Mouse (Mus musculus) CD4-positive helper T cell, adult 2 months (primary cell): ENCODE measurements around the gene Trim14.

ENCODE experiments used
- DNase-seq: peaks from one replicate; pipeline ENCODE4 v3.0.0-alpha.2; 2012; ENCODE audit warnings: low read depth, missing footprints, low spot score

Gene Trim14

DNA sequence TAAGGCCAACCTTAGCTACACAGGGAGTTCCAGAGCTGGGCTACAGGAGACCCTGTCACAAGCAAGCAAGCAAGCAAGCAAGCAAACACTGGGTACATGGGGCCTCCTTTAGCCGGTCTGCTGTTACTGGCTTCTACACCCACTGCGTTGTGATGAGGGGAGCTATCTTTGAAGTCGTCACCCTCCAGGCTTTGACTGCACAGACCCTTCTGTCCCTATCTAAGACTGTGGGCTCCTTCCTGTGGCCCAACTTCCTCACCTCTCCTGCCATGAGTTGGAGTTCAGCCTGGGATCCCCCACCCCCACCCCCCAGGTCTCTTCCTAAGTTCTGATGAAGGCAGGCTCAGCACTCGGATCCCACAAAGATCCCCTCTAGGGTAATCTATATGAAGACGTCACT is 26.1 kb upstream of the Trim14 start:
- no peak for DNase-seq

DNA sequence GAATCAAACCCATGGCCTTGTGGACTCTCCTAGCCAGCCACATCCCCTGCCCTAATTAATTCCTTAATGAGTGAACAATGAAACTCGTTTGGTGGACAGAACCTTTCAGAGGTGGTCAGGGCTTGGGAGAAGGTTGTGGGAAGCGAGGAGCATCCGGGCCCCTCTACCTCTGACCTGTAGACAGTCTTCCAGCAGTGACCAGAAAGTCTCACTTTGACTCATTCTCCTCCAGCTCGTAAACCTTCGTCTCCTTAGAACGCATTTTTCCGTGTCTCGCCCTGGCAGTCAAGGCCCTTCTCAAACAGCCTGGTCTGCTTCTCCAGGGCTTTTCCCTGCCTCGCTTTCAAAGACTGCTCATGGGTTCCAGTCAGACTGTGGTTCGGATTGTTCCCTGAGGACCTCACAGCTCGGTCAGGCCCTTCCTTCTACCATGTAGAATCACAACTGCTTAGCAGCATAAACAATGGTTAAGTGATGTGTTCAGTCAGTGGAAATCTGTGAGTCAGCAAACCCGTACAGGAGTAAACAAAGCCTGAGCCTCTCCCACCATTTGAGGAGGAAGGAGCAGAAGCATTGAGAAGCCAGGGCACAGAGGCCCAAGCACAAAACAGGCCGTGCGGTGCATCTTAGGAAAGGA is 24.2 kb upstream of the Trim14 start:
- peak; percentile 42 for DNase-seq

DNA sequence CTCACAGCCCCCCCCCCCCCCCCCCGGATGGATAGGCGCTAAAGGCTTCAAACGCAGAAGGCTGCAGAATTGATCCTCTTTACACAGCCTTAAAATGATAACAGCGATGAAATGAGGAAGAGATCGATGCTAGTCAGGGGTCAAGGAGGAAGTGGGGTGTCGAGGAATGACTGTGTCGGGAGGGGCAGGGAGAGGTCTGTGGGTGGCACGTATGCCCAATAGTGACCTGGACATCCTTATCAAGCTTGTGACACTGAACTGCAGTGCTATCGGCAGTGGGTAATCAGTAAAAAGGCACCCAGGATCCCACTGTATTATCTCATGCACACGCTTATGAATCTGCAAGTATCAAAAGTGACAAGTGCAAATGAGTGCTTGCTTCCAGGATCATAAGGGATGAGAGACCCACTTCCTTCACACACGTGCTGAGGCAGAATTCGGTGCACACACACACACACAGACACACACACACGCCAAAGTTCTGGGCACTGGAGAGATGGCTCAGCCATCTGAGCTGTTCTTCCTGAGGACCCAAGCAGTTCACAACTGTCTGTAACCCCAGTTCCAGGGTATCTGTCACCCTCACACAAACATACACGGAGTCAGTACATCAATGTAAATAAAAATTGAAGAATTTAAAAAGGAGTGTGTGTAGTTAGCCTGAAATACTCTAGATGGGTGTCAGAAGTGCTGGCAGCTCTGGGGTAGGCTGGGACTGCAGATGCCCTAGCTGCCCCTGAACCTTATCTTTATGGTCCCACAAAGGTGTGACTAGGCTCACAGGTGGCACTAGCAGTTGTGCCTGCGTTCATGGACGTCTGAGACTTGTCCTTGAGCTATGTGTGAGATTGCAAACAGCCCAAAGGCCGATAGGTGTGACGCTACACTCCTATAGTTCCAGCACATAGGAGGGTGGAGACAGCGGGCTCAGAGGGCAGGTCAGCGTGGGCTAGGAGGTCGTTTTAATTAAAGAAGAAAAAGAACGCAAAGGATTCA is 23.0 kb upstream of the Trim14 start:
- no peak for DNase-seq

DNA sequence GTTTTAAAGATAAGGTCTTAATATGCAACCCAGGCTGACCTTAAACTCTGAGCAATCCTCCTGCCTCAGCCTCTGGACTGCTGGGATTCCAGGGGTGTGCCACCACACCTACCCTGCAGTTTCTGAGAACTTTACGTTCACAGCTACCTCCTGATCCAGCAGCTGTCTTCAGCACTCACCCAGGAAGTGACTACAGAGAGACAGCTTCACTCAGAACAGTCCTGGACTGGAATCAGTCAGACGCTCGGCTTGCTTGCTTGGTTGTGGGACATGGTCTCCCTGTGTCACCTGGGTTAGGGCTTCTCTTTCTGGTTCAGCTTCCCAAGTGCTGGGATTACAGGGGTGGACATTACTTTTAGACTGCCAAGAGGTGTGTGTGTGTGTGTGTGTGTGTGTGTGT is 21.0 kb upstream of the Trim14 start:
- no peak for DNase-seq

DNA sequence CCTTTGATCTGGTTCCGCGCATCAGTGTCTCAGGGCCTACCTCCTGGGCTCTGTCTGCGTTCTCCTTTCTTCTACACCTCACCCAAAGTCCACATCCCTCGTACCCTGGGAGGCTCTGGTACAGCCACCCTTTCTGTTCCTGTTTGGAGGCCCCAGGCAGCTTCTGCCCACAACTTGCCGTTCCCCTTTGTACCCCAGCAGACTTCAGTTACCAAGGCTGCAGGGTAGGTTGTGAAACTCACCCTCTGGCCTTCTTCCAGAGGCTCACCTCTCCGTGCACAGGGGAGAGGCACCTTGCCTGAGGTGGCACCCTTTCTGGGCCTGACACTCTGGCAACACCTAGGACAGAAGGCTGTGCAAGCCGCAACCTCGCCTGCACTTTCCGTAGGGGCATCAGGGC is 19.8 kb upstream of the Trim14 start:
- DNase-seq, result no peak

DNA sequence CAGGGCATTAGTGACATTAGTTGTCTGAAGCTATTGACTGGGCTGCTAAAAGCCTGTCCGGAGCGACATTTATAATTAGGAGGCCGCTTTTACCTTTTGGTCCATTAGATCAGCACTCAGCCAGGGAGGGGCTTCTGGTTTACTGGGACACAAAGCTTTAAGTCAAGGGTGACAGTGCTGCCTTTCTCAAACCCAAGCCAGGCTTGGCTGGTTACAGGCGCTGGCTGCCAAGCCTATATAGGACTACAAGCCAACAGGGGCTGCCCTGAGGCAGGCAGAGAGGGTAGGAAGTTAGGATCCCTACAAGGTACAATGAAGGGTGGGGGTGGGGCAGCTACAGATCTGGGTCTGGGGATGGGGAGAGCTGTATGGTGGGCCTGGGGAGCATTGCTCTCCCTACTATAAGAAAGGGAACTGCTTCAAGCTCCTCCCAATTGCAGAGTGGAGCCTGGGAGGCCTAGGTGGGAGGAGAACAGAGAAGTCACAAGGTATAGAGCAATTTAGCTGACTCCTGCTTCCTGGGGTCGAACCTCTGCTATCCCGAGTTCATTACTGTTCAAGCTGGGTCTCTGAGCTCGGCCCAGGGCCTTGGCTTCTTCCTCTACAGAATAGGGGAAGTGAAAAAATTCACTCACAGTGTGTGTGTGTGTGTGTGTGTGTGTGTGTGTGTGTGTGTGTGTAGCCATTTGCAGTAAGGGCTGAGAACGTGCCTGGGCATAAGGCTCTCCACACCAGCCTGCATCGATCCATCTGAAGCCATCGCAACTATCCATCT is 18.5 kb upstream of the Trim14 start:
- no peak for DNase-seq

DNA sequence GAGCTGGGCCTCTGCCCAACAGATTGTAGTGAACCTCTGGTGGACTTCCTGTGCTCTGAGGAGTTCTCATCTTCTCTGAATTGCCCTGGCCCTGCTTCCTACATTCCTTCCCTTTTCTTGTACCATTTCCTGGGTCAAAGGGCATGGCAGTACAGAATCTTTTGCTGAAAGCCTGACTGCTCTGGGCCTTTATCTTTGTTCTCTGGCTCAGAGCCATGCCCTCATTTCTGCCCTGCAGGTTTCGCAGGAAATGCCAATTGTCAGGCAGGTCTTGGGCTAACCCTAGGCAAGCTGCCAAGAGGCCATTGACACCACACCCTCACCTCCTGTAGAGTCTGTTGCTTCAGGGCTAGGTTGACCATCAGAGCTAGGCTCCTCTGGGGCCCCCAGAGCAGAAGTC is 17.9 kb upstream of the Trim14 start:
- DNase-seq, result no peak

DNA sequence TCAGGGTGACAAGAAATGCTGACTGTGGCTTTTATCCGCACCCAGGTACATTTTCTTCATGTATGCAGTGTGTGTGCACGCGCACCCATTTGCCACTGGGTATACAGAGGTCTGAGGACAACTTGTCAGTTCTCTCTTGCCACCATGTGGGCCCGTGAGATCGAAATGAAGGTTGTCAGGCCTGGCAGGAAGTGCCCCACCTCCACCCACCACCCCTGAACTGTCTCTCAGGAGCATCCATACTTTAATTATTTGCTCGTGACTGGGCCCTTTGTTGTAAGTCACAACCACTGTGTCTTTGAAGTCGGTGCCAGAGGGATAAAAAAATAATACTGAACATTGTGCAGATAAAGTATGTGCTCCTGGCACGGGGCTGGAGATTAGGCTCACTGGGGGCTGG is 14.5 kb upstream of the Trim14 start:
- DNase-seq, result no peak

DNA sequence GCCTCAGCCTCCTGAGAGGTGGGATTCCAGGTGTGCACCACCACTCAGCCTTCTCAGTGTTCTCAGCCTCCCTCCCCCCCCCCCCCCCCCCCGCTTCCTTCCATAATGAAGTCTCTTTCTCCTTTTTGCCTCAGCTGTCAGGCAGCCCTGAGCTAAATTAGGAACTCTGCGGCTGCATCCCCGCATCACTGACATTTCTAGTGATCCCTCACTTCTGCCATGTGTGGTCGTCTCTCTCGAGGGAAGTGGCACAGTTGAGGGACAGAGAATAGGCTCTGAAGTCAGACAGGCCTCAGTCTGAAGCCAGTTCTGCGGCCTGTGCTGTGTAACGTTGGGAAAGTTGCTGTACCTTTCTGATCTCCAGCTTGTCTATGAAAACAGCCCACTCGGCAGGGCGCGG is 14.0 kb upstream of the Trim14 start:
- no peak for DNase-seq

DNA sequence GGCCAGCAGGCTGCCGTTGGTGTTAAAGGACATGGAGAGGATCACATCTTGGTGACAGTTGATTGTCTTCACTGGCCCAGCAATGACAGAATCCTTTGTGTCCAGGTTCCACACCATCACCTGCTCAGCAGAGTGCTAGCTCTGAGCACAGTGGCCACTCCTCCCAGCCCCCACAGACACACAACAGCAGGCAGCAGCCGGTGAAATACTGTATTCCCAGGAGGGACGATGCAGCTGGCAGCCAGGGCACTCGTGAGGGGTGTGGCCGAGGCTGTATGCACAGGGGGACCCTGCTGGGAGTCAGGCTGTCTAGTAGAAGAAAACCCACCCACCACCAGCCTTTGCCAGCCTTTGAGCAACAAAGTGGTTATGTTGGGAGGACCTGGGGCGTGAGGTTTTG is 10.8 kb upstream of the Trim14 start:
- DNase-seq, result no peak

DNA sequence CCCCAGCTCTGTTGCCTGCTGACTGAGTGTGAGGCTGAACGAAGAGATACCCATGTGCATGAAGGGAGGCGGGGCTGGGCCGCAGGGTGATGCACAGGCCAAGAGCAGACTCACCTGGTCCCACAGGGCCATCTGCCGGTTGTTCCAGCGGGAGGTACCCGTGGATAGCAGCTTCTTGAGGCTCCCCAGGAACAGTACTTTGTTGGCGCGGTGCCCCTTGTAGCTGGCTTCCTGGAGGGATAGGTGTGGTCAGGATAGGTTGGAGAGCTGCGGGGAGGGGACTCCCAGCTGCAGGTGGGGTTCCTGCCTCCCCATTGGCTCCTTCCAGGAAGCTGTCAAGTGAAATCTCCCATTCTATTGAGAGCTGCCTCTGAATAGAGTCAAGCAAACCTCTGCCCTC is 9.6 kb upstream of the Trim14 start:
- no peak for DNase-seq

DNA sequence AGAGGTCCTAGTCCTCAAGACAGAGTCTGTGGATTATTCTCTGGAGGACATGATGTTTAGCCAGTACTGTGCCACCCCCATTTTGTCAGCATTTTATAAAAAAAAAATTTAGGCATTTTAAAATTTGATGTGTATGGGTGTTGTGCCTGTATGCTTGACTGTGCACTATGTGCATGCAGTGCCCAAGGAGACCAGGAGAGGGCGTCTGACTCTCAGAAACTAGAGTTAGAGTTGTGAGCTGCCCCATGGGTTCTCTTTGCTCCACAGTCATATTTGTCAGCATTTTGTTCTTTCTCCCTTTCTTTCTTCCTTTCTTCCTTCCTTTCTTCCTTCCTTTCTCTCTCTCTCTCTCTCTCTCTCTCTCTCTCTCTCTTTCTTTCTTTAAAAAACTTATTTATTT is 8.4 kb upstream of the Trim14 start:
- peak; percentile 42 for DNase-seq

DNA sequence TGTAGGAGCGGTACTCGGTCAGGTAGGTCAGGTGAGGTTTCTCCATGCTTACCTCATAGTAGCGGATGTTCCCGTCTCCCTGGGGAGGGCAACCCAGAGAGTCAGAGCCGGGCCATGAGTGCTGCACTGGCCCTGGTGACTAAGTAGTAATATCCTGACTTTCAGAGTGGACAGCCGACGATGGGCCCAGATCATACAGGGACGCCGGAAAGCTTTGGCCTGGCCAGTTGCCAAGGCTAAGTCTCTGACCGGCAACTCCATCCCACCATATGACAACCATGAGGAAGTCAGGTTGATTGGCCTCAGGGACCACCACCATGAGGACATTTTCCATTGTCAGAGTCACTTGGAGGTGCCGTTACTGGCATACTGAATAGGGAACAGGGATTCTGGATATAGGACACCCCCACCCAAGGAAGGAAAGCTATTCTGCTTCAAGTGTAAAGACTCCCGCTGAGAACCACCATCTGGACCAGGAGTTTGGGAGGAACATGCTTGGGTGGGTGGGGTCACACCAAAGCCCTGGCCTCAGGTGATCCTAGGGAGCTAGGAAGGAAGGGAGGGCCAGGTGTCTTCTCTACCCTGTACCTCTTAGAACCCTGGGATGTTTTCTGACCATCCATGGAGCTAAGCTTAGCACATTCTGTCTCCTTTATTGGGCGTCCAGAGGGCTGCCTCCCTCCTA is 7.6 kb upstream of the Trim14 start:
- no peak for DNase-seq

DNA sequence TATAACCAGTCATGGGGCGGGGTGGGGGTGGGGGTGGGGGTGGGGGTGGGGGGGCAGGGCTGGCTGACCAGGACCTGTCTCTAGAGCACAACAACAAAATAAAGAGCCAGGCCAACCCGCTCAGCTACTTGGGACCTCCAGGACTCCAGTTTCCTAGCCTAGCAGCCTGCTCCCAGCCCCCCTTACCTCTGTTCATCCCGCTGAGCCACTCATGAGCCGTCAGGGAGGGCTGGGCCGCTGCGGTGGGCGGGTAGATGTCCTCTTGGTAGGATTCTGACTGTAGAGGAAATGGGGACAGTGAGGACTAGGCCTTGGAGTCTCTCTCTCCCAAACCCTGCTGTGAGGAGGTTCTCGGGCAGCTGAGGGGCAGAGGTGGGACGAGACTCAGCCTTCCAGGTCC is 5.8 kb upstream of the Trim14 start:
- DNase-seq, result no peak

DNA sequence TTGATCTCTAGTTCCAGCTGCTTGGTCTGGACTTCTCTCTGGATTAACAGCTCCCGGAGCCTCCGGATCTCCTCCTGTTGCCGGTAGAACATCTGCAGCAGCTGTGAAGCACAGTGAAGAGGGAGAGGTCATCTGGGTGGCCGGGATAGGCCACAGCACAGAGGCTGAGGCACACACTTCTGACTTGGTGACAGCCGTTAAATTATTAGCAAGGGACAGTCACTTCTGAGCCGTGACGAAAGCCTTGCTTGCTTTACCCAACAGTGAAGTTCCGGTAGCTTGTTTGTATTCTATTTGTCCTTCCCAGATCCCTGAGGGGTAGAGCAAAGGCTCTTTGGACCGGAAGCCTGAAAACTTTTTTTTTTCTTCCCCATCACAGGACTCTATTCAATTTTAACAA is 3.2 kb upstream of the Trim14 start:
- DNase-seq, result no peak

DNA sequence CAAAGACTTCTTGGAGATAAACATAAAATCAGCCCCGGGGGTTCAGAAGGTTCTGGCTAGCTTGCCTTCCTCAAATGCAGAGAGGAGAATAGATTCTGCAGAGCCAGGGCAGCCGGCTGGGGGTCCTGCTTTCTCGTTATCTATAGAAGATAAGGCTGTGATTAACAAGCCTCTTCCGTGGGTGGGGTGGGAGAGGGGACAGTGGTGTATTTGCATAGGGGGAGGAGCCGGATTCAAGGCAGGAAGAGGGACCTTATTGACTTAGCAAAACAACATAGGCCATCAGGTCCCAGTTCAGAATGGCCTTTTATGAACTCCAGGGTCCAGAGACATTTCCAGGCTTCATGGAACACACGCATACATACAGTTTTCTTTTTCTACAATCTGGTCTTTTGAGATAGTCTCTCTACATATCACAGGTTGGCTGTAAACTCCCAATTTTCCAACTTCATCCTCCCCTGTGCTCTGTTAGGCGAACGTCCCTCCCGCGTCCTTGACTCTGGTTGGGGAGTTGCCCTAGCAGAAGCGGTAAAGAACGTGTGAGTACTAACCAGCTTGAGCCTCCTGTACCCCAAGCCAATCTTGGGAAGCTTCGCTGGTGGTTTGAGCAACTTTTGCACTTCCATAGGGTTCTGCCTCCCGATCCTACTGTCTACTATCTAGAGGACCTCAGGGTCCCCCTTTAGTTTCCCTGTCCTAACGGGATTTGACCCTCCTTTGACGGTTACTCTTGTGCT is 679 bp downstream of the Trim14 start:
- DNase-seq, result peak; percentile 81

DNA sequence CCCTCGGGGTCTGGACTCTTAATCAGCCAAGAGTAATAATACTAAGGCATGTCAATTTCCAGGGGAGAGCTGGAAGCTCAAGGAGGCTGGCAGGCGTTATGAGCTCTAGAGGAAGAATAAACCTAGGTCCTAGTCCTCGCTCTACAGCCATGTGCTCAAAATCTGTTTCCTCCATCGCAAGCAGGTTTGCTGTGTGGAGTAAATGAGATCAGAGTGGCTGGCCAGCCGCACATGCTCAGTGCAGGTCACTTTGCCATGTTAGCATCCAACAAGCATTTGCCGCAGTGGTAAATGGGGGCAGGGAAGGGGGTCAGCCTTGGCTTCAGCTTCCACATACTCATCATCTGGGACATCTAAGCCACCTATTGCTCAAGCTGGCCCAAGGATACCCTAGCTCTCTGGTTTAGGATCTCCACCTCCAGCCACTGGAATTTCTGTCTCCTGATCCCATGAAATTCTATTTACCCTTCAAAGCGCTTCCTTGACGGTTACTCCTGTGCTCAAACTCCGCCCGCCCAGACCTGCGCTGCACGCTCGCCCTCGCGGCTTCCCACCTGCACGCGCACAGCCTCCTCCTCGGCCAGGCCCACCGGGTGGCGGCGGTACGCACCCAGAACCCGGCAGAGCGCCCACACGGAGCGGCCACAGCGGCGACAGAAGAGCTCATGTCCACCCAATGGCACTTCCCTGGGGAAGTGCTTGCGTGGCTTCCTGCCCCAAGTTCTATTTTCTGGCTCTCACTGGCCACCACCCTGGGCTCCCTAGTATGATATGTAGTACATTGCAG is 1.8 kb downstream of the Trim14 start:
- DNase-seq, result peak; percentile 42

DNA sequence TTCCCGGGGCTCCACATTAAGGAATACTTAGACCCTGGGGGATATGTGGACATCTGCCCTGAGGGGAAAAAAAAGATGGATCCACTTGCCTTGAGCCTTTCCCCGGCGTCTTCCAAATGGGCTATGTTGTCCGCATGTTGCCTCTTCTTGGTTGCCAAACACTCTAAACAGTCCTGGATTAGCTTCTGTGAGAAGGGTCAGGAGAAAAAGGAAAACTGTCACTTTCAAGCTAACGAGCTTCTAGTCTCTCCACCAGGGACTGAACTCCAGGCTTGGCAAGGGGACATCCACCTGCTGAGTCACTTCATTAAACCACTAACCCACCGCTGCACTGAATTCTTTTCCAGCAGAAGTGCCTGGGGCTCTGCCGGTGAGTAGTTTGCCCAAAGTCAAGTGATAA is 3.0 kb downstream of the Trim14 start:
- no peak for DNase-seq

DNA sequence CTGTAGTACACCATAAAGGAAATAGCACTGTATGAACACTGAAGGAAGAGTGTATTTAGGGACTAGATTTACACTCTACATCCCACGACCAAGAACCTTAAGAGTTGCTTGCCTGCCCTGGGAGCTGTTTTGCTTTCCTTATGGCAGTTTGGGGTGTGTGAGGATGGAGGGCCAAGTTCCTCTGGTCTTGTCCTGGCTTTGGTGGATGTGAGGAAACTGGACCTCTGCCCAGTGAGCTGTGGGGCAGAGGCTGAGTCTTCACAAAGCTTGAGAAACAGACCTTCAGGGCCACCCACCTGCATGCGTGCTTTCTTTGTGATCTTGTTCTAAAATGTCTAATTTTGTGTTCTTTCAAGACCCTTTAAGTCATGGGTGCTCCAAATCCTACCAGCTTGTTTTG is 3.4 kb downstream of the Trim14 start:
- no peak for DNase-seq

DNA sequence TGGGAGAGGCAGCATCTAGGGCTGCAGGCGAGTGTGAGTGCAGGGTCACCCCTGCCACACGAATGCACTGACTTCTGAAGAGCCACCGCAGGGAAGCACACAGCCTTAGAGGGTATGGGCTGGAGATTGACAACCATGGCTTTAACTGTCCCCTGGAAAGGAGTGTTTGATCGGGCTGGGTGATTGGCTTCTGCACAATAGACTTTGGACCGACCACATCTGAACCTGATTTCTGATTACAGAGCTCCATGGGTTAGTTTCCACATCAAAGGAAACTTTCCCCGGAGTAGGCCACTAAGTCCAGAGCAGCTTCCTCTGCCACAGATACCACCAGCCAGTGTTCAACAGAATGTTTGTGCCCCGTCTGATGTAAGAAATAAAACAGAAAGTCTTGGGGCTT is 6.2 kb downstream of the Trim14 start:
- DNase-seq, result no peak
